Mouse (Mus musculus) midbrain, embryonic 10.5 days (tissue): ENCODE data around the gene Cacna2d3. TPM values are rescaled to one million over a fixed set of nuclear protein-coding genes. Genes with fewer than 3 reads are reported as not detected.

Experiments used
- DNase-seq: peaks from one replicate; pipeline ENCODE4 v3.0.0-alpha.2; 2017; ENCODE audit warnings: low spot score
- H3K27ac ChIP-seq: fragments of 300-500 bp; sonication (generic); replicated peaks from 2 replicates; pipeline ENCODE4 v1.5.1; 2016; ENCODE audit warnings: mild to moderate bottlenecking
- H3K27me3 ChIP-seq: fragments of 300-500 bp; sonication (generic); 2 replicates; pipeline ENCODE4 v1.6.1; 2016; ENCODE audit warnings: low read depth, mild to moderate bottlenecking; ENCODE audit not compliant: poor library complexity, severe bottlenecking
- H3K36me3 ChIP-seq: fragments of 300-500 bp; sonication (generic); 2 replicates; pipeline ENCODE4 v1.6.1; 2016; ENCODE audit warnings: mild to moderate bottlenecking, moderate library complexity
- H3K4me1 ChIP-seq: fragments of 300-500 bp; sonication (generic); 2 replicates; pipeline ENCODE4 v1.6.1; 2016
- H3K4me3 ChIP-seq: fragments of 300-500 bp; sonication (generic); 2 replicates; pipeline ENCODE4 v1.5.1; 2016; ENCODE audit warnings: mild to moderate bottlenecking, moderate library complexity
- H3K9me3 ChIP-seq: fragments of 300-500 bp; sonication (generic); replicated peaks from 2 replicates; pipeline ENCODE4 v1.6.1; 2016; ENCODE audit warnings: mild to moderate bottlenecking
- WGBS: fragments of 180-500 bp; shearing (Covaris S2); methylation state at CpG from one replicate; pipeline ENCODE4 v1.1.7; 2016; 5-methylcytosine and 5-hydroxymethylcytosine counted together
- polyA plus RNA-seq: library from polyadenylated mRNA; unstranded; fragments of >200 nt; fragmentation: Nextera tagmentation; extraction: Ambion mirVana; gene quantifications from 2 replicates; pipeline ENCODE4 v1.2.1, GENCODE M21; 2016

The Cacna2d3 gene
- 5.6 and 12.2 TPM in 2 replicates for polyA plus RNA-seq

DNA sequence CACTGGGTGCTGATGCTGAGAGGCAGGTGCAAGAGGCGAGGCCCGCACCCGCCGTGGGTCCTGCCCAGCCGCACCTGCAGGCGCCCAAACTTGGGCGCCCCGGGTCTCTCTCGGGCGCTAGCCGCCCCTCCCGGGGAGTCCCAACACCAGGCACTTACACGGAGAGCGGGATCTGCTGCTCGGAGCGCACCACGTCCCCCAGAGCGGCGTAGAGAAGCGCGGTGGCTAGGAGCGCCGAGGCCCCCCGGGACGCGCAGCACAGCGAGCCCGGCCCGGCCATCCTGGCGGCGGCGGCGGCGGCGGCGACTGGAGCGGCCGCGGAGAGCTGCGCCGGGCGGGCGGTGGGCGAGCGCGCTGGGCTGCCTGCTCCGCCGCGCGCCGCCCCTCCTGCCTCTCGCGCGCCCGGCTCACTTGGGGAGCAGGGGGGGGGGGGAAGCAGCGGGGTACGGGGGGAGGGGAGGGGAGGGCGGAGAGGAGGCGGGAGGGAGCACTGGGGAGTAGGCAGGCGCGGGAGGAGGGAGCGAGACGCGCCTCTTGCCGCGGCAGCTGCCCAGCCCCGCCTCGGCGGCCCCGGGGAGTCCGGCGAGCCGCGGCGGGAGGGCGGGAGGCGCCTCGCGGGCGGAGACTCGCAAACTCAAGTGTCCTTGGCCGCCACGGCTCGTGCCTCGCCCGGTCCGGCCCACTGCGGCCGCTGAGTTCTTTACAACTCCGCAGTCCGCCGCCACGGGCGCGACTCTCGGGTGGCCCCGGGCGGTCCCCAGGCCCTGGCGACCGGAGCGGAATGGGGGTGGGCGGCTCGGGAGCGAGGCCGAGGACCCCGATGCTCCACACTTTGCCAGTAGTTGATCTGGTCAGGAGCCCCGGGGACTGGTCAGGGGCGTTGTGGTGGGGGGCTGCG, at the start of gene Cacna2d3:
Cacna2d3 (minus strand) TSS at position 377 of the 898 bp plus-strand sequence.
- peak; percentile 76 for DNase-seq
- peaks cover 96% of the 10 kb centered on the region for H3K27me3 ChIP-seq
- H3K27ac ChIP-seq: peak within 1 kb of the TSS; percentile 94
- peaks cover 39% of the 10 kb centered on the region for H3K4me1 ChIP-seq
- no peaks in the 10 kb centered on the region for H3K9me3 ChIP-seq
- under 1% methylated on average over 81 of the region's 109 CpGs for WGBS
- H3K36me3 ChIP-seq: no peaks in the 10 kb centered on the region
- H3K4me3 ChIP-seq: peak within 1 kb of the TSS; percentile 80

DNA sequence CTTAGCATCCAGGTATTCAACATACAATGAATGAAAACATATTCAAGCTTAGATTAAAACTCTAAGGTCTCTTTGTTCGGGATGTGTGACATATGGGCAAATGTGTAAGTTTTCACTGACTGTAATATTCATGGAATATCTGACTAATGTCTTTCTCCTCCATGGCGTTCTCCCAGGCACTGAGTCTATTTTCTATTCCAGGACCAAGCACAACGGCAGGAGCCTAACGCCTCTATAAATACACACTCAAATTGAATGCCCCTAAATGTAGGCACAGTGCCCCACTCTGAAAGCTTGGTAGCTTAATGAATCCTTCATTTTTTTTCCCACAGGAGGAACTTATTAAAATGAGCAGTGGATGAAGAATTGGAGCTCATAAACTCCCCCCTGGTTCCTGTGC, 47.8 kb upstream of the Cacna2d3 start:
- Histone ChIP-seq H3K4me3 (no peak overlapping the region), H3K4me1 (no peaks in the 10 kb centered on the region), H3K9me3 (peaks cover 5% of the 10 kb centered on the region; the same call in 1 of the 2 replicates), H3K36me3 (no peaks in the 10 kb centered on the region), H3K27ac (no peak overlapping the region), H3K27me3 (no peaks in the 10 kb centered on the region)
- 94% methylated on average over 4 of the region's 4 CpGs for WGBS
- DNase-seq: no peak

- no peak overlapping the region for H3K4me3 ChIP-seq
- DNase-seq: no peak
- no peaks in the 10 kb centered on the region for H3K27me3 ChIP-seq
- H3K27ac ChIP-seq: no peak overlapping the region
- WGBS: 82% methylated on average over 5 of the region's 5 CpGs
- no peaks in the 10 kb centered on the region for H3K9me3 ChIP-seq
- H3K36me3 ChIP-seq: no peaks in the 10 kb centered on the region
- no peaks in the 10 kb centered on the region for H3K4me1 ChIP-seq
Observed at GRCm38 (mm10) chr14:29752876-29753275, 31.2 kb upstream of the Cacna2d3 start.

GRCm38 (mm10) chr14:29738751-29739150, 17.1 kb upstream of the Cacna2d3 start:
- no peaks in the 10 kb centered on the region for H3K36me3 ChIP-seq
- H3K4me3 ChIP-seq: no peak overlapping the region
- 71% methylated on average over 2 of the region's 2 CpGs for WGBS
- no peaks in the 10 kb centered on the region for H3K4me1 ChIP-seq
- no peak for DNase-seq
- H3K9me3 ChIP-seq: no peaks in the 10 kb centered on the region
- H3K27me3 ChIP-seq: no peaks in the 10 kb centered on the region
- H3K27ac ChIP-seq: no peak overlapping the region

DNA sequence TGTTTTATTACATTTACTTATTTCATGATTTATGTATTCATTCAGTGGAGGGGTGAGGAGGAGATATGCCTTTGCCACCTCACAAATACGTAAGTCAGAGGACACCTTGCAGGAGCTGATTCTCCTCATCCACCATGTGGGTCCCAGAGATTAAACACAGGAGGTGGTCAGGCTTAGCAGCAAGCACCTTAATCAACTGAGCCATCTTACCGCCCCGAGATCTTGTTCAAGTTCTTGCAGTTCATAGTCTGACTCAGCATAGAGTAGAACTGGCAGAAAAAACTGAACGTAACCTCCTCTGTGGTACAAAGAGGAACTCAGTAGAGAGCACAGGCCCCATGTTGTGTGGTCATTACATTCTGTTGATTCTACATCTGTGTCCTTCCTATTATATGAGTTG, 8.6 kb upstream of the Cacna2d3 start:
- no peaks in the 10 kb centered on the region for H3K9me3 ChIP-seq
- WGBS: 89% methylated on average over 4 of the region's 4 CpGs
- no peak for DNase-seq
- H3K27me3 ChIP-seq: peaks cover 23% of the 10 kb centered on the region
- H3K27ac ChIP-seq: no peak overlapping the region
- no peak overlapping the region for H3K4me3 ChIP-seq
- no peaks in the 10 kb centered on the region for H3K4me1 ChIP-seq
- H3K36me3 ChIP-seq: no peaks in the 10 kb centered on the region

GRCm38 (mm10) chr14:29729009-29729408, 7.3 kb upstream of the Cacna2d3 start:
- Histone ChIP-seq H3K27ac (no peak overlapping the region), H3K4me1 (no peaks in the 10 kb centered on the region), H3K36me3 (no peaks in the 10 kb centered on the region), H3K4me3 (no peak overlapping the region), H3K27me3 (peaks cover 34% of the 10 kb centered on the region), H3K9me3 (no peaks in the 10 kb centered on the region)
- WGBS: 85% methylated on average over 4 of the region's 4 CpGs
- no peak for DNase-seq

DNA sequence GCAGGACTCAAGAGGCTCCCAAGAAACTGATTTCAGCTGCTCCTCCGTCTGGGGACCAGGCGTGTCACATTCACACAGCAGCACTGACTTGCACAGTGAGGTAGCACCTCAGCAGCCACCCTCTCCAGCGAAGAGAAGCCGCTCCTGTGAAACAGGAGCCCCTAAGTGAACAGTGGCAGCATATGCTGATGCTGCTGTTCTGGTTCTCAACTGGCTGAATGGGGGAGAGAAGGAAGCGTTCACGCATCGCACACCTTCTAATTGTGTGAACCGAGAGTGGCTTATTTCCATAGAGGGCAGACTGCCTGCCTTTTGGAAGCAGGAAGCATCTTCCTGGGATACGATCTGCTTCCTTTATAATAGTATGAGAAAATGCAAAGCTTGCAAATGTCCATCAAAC, 5.9 kb upstream of the Cacna2d3 start:
- Histone ChIP-seq H3K4me1 (peaks cover 9% of the 10 kb centered on the region), H3K27ac (no peak overlapping the region), H3K9me3 (no peaks in the 10 kb centered on the region), H3K27me3 (peaks cover 49% of the 10 kb centered on the region), H3K4me3 (no peak overlapping the region), H3K36me3 (no peaks in the 10 kb centered on the region)
- no peak for DNase-seq
- 80% methylated on average over 9 of the region's 9 CpGs for WGBS

GRCm38 (mm10) chr14:29723267-29723666, 1.6 kb upstream of the Cacna2d3 start:
- Histone ChIP-seq H3K4me3 (peak overlapping the region; percentile 80), H3K27me3 (peaks cover 91% of the 10 kb centered on the region), H3K9me3 (no peaks in the 10 kb centered on the region), H3K4me1 (peaks cover 39% of the 10 kb centered on the region), H3K36me3 (no peaks in the 10 kb centered on the region), H3K27ac (peak overlapping the region; percentile 94)
- WGBS: 8% methylated on average over 10 of the region's 10 CpGs
- no peak for DNase-seq

DNA sequence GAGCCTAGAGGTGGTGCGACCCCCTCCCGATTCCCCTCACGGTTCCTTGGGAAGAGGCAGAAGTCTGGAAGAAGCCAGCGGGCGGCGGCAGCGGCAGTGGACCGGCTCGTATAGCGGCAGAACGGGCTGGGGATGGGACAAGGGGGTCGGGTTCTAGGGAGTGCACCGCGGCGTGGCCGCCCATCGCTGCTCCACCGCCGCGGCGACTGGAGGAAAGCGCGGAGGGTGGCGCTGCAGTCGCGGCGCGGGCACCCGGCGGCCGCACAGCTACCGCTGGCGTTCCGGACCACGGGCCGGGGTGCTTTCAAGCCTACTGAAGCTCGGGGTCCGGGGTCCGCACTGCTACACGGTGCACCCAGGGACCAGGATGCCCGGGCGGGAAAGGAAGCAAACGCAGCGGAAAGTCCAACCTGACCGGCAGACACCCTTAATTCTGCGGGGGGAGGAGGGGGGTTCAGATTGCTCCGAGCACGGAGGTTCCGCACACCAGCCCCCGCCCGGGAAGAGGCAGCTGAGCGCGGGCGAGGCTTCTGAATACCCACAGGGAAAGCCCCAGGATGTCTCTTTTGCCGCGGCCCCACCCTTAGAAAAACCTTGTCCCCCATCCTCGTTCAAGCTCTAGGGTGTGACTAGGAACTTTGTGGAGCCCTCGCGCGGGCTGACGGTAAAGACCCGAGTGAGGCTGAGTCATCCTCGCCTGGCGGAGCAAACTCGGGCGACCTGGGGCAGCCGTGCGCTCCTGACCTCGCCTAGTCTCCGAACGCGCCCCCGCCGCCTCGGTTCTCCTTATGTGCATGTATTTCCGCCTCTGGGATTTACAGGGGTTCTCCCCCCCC, 940 bp upstream of the Cacna2d3 start:
- peaks cover 39% of the 10 kb centered on the region for H3K4me1 ChIP-seq
- peaks cover 97% of the 10 kb centered on the region for H3K27me3 ChIP-seq
- no peaks in the 10 kb centered on the region for H3K36me3 ChIP-seq
- H3K27ac ChIP-seq: peak overlapping the region; percentile 94
- DNase-seq: peak; percentile 74
- under 1% methylated on average over 76 of the region's 76 CpGs for WGBS
- H3K4me3 ChIP-seq: peak overlapping the region; percentile 80
- no peaks in the 10 kb centered on the region for H3K9me3 ChIP-seq

DNA sequence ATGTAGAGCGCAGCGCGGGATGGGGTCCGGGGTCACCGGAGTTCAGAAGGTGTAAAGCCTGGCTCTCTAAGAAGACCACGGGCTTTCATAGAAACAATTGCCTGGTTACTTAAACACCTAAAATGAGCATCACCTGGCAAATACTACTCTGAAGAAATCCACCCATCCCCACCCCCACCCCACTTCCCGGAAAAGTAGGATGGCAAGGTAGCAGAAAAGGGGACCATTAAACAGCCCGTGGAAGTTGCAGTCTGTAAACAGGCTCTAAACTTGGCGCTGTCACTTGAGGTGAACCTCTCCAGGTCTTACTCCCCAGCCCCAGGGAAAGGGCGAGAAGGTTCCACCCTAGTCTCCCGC, 555 bp downstream of the Cacna2d3 start:
- Histone ChIP-seq H3K36me3 (no peaks in the 10 kb centered on the region), H3K4me1 (peaks cover 39% of the 10 kb centered on the region), H3K27me3 (peaks cover 89% of the 10 kb centered on the region), H3K27ac (peak overlapping the region; percentile 94), H3K9me3 (no peaks in the 10 kb centered on the region), H3K4me3 (peak overlapping the region; percentile 80)
- DNase-seq: no peak
- WGBS: under 1% methylated on average over 11 of the region's 11 CpGs

GRCm38 (mm10) chr14:29720334-29720911, 1.2 kb downstream of the Cacna2d3 start:
- H3K36me3 ChIP-seq: no peaks in the 10 kb centered on the region
- peaks cover 83% of the 10 kb centered on the region for H3K27me3 ChIP-seq
- peaks cover 39% of the 10 kb centered on the region for H3K4me1 ChIP-seq
- peak; percentile 26 for DNase-seq
- 2% methylated on average over 17 of the region's 17 CpGs for WGBS
- H3K4me3 ChIP-seq: peak overlapping the region; percentile 80
- H3K27ac ChIP-seq: no peak overlapping the region; the same call in 1 of the 2 replicates
- no peaks in the 10 kb centered on the region for H3K9me3 ChIP-seq

GRCm38 (mm10) chr14:29712621-29713020, 9.0 kb downstream of the Cacna2d3 start:
- no peak overlapping the region for H3K27ac ChIP-seq
- H3K4me3 ChIP-seq: no peak overlapping the region
- no peaks in the 10 kb centered on the region for H3K9me3 ChIP-seq
- WGBS: 75% methylated on average over 3 of the region's 3 CpGs
- no peaks in the 10 kb centered on the region for H3K36me3 ChIP-seq
- H3K4me1 ChIP-seq: peaks cover 14% of the 10 kb centered on the region
- no peak for DNase-seq
- peaks cover 14% of the 10 kb centered on the region for H3K27me3 ChIP-seq
